Mouse (Mus musculus) neural tube, embryonic 11.5 days (tissue): Measurements from ENCODE around the gene Fam172a. TPM values are rescaled to one million over a fixed set of nuclear protein-coding genes. Genes with fewer than 3 reads are reported as not detected.
A peak's percentile ranks its signal among the peaks of the same experiment; 100 is the strongest.

Experiments
- ATAC-seq: fragments of 200-750 bp; cut with Nextera tagmentation; 2 replicates; pipeline ENCODE4 v1.8.0; 2017; ENCODE audit warnings: moderate number of reproducible peaks, mild to moderate bottlenecking, moderate TSS enrichment, moderate library complexity; ENCODE audit not compliant: insufficient read depth, low FRiP score, low TSS enrichment
- DNase-seq: peaks from one replicate; pipeline ENCODE4 v3.0.0-alpha.2; 2015; ENCODE audit warnings: low spot score
- H3K27ac ChIP-seq: fragments of 300-500 bp; sonication (generic); 2 replicates; pipeline ENCODE4 v1.5.1; 2014; ENCODE audit warnings: low read depth, mild to moderate bottlenecking, low read length
- H3K27me3 ChIP-seq: fragments of 300-500 bp; sonication (generic); 2 replicates; pipeline ENCODE4 v1.6.1; 2014; ENCODE audit warnings: mild to moderate bottlenecking, low read length, mixed read lengths; ENCODE audit not compliant: control insufficient read depth, insufficient read depth
- H3K36me3 ChIP-seq: fragments of 300-500 bp; sonication (generic); 2 replicates; pipeline ENCODE4 v1.6.1; 2014; ENCODE audit warnings: mild to moderate bottlenecking, low read length, moderate library complexity, mixed read lengths; ENCODE audit not compliant: control insufficient read depth, insufficient read depth
- H3K4me1 ChIP-seq: fragments of 300-500 bp; sonication (generic); 2 replicates; pipeline ENCODE4 v1.6.1; 2014; ENCODE audit warnings: low read length, mixed read lengths; ENCODE audit not compliant: control insufficient read depth, insufficient read depth
- H3K4me2 ChIP-seq: fragments of 300-500 bp; sonication (generic); 2 replicates; pipeline ENCODE4 v1.6.1; 2014; ENCODE audit warnings: low read depth, mild to moderate bottlenecking, moderate library complexity
- H3K4me3 ChIP-seq: fragments of 300-500 bp; sonication (generic); 2 replicates; pipeline ENCODE4 v1.5.1; 2014; ENCODE audit warnings: low read depth, low read length
- H3K9ac ChIP-seq: fragments of 300-500 bp; sonication (generic); 2 replicates; pipeline ENCODE4 v1.6.1; 2014; ENCODE audit warnings: mild to moderate bottlenecking, low read length
- H3K9me3 ChIP-seq: fragments of 300-500 bp; sonication (generic); 2 replicates; pipeline ENCODE4 v1.6.1; 2016; ENCODE audit warnings: low read length; ENCODE audit not compliant: control insufficient read depth
- WGBS: fragments of 180-500 bp; shearing (Covaris S2); extraction: QIAGEN DNeasy Blood & Tissue Kit; methylation state at CpG from one replicate; pipeline ENCODE4 v1.1.7; 2014; 5-methylcytosine and 5-hydroxymethylcytosine counted together
- polyA plus RNA-seq: library from polyadenylated mRNA; unstranded; fragments of >200 nt; fragmentation: Nextera tagmentation; extraction: Ambion mirVana; gene quantifications from 2 replicates; pipeline ENCODE4 v1.2.1, GENCODE M21; 2014

Gene Fam172a
- polyA plus RNA-seq, 1 experiment from 2014 or later: 38.4 TPM

- no peaks in the 10 kb centered on the region for H3K36me3 ChIP-seq
- no peak overlapping the region for H3K9ac ChIP-seq
- H3K4me2 ChIP-seq: peak overlapping the region; percentile 60
- ATAC-seq (no peak), DNase-seq (peak; percentile 32)
- H3K27me3 ChIP-seq: peaks cover 5% of the 10 kb centered on the region; the same call in 1 of the 2 replicates
- peaks cover 29% of the 10 kb centered on the region for H3K4me1 ChIP-seq
- 0 out of 2 replicates have a peak overlapping the region, but pooled peaks have one; percentile 30 for H3K4me3 ChIP-seq
- 6% methylated on average over 5 of the region's 5 CpGs for WGBS
- H3K9me3 ChIP-seq: no peaks in the 10 kb centered on the region
- peak overlapping the region; percentile 68; the same call in 1 of the 2 replicates for H3K27ac ChIP-seq
Measured at GRCm38 (mm10) chr13:78183004-78183403, 481.2 kb downstream of the Fam172a start.

- Histone ChIP-seq H3K9me3 (no peaks in the 10 kb centered on the region), H3K27ac (peak overlapping the region; percentile 54), H3K4me3 (no peak overlapping the region), H3K9ac (peak overlapping the region; percentile 15; the same call in 1 of the 2 replicates), H3K4me1 (peaks cover 23% of the 10 kb centered on the region), H3K36me3 (no peaks in the 10 kb centered on the region), H3K27me3 (0 out of 2 replicates have a peak, but pooled peaks cover 4% of the 10 kb centered on the region), H3K4me2 (no peak overlapping the region)
- DNase-seq: peak; percentile 56
- peak; percentile 56 for ATAC-seq
- WGBS: 8% methylated on average over 5 of the region's 5 CpGs
Measured at GRCm38 (mm10) chr13:78183986-78184385, 482.2 kb downstream of the Fam172a start.

GRCm38 (mm10) chr13:78184786-78185466 is 483.1 kb downstream of the Fam172a start:
- Histone ChIP-seq H3K4me1 (peaks cover 20% of the 10 kb centered on the region), H3K4me2 (no peak overlapping the region; the same call in 1 of the 2 replicates), H3K4me3 (no peak overlapping the region), H3K36me3 (peaks cover 2% of the 10 kb centered on the region; the same call in 1 of the 2 replicates), H3K9ac (no peak overlapping the region), H3K27me3 (no peaks in the 10 kb centered on the region), H3K9me3 (no peaks in the 10 kb centered on the region), H3K27ac (peak overlapping the region; percentile 54; the same call in 1 of the 2 replicates)
- DNase-seq (peak; percentile 36), ATAC-seq (no peak)
- WGBS: 6% methylated on average over 14 of the region's 14 CpGs

GRCm38 (mm10) chr13:78186340-78186946 is 484.6 kb downstream of the Fam172a start:
- no peak for ATAC-seq
- no peak overlapping the region for H3K9ac ChIP-seq
- H3K9me3 ChIP-seq: no peaks in the 10 kb centered on the region
- 15% methylated on average over 12 of the region's 12 CpGs for WGBS
- DNase-seq: peak; percentile 48
- H3K27ac ChIP-seq: no peak overlapping the region
- no peaks in the 10 kb centered on the region for H3K27me3 ChIP-seq
- no peak overlapping the region for H3K4me3 ChIP-seq
- H3K36me3 ChIP-seq: peaks cover 2% of the 10 kb centered on the region; the same call in 1 of the 2 replicates
- H3K4me1 ChIP-seq: peaks cover 28% of the 10 kb centered on the region
- H3K4me2 ChIP-seq: no peak overlapping the region

- no peak overlapping the region for H3K4me3 ChIP-seq
- H3K9ac ChIP-seq: no peak overlapping the region
- H3K27me3 ChIP-seq: no peaks in the 10 kb centered on the region
- peaks cover 38% of the 10 kb centered on the region for H3K4me1 ChIP-seq
- H3K4me2 ChIP-seq: no peak overlapping the region
- DNase-seq (no peak), ATAC-seq (no peak)
- H3K27ac ChIP-seq: no peak overlapping the region
- H3K36me3 ChIP-seq: peaks cover 2% of the 10 kb centered on the region; the same call in 1 of the 2 replicates
- WGBS: 32% methylated on average over 5 of the region's 5 CpGs
- H3K9me3 ChIP-seq: no peaks in the 10 kb centered on the region
Measured at GRCm38 (mm10) chr13:78187833-78188232, 486.0 kb downstream of the Fam172a start.

- H3K36me3 ChIP-seq: peaks cover 2% of the 10 kb centered on the region; the same call in 1 of the 2 replicates
- no peak overlapping the region for H3K27ac ChIP-seq
- no peak for ATAC-seq
- WGBS: 30% methylated on average over 10 of the region's 10 CpGs
- no peak for DNase-seq
- H3K4me2 ChIP-seq: peak overlapping the region; percentile 7; the same call in 1 of the 2 replicates
- 0 out of 2 replicates have a peak overlapping the region, but pooled peaks have one; percentile 4 for H3K4me3 ChIP-seq
- no peaks in the 10 kb centered on the region for H3K27me3 ChIP-seq
- peaks cover 41% of the 10 kb centered on the region for H3K4me1 ChIP-seq
- no peaks in the 10 kb centered on the region for H3K9me3 ChIP-seq
- peak overlapping the region; percentile 24; the same call in 1 of the 2 replicates for H3K9ac ChIP-seq
Measured at GRCm38 (mm10) chr13:78189586-78189985, 487.8 kb downstream of the Fam172a start.

- Histone ChIP-seq H3K4me3 (peak overlapping the region; percentile 98), H3K4me2 (peak overlapping the region; percentile 99), H3K27ac (peak overlapping the region; percentile 60), H3K9me3 (no peaks in the 10 kb centered on the region), H3K9ac (peak overlapping the region; percentile 61), H3K36me3 (peaks cover 8% of the 10 kb centered on the region; the same call in 1 of the 2 replicates), H3K27me3 (no peaks in the 10 kb centered on the region), H3K4me1 (peaks cover 35% of the 10 kb centered on the region)
- DNase-seq (peak; percentile 44), ATAC-seq (no peak)
- whole genome bisulfite sequencing: 7% methylated on average over 4 of the region's 4 CpGs
Measured at GRCm38 (mm10) chr13:78193211-78193610, 491.4 kb downstream of the Fam172a start.

- ATAC-seq: no peak
- H3K27me3 ChIP-seq: no peaks in the 10 kb centered on the region
- H3K36me3 ChIP-seq: peaks cover 8% of the 10 kb centered on the region; the same call in 1 of the 2 replicates
- peak overlapping the region; percentile 96 for H3K9ac ChIP-seq
- peak overlapping the region; percentile 98 for H3K4me3 ChIP-seq
- peak; percentile 34 for DNase-seq
- H3K4me1 ChIP-seq: peaks cover 35% of the 10 kb centered on the region
- H3K4me2 ChIP-seq: peak overlapping the region; percentile 99
- H3K9me3 ChIP-seq: no peaks in the 10 kb centered on the region
- WGBS: 3% methylated on average over 25 of the region's 26 CpGs
- H3K27ac ChIP-seq: peak overlapping the region; percentile 88
Measured at GRCm38 (mm10) chr13:78194135-78194849, 492.5 kb downstream of the Fam172a start.
